Mouse (Mus musculus): ENCODE data around the gene Gca. TPM values are rescaled to one million over a fixed set of nuclear protein-coding genes. Genes with fewer than 3 reads are reported as not detected.

The Gca gene
- 5.4 TPM for polyA plus RNA-seq (2014; fragmentation: Illumina TruSeq; extraction: RNeasy Lipid Tissue Mini Kit (QIAGEN cat#74804); ENCODE audit: insufficient read depth, low read depth, low replicate concordance)

GRCm38 (mm10) chr2:62664135-62664670 lies at the start of gene Gca:
TSS of gene Gca (plus strand) at chr2:62664285.

GRCm38 (mm10) chr2:62646014-62646645 lies 18.0 kb upstream of the Gca start, which contains the start of gene Ifih1:
TSS of gene Ifih1 (minus strand) at chr2:62646255.

Other genes with a start within 250 kb of the Gca start
- not detected for gene Gcg, start 180.6 kb upstream of the Gca start, polyA plus RNA-seq (2014; fragmentation: Illumina TruSeq; extraction: RNeasy Lipid Tissue Mini Kit (QIAGEN cat#74804); ENCODE audit: insufficient read depth, low read depth, low replicate concordance)
- 0.89 TPM for gene Fap, start 90.2 kb upstream of the Gca start, polyA plus RNA-seq (2014; fragmentation: Illumina TruSeq; extraction: RNeasy Lipid Tissue Mini Kit (QIAGEN cat#74804); ENCODE audit: insufficient read depth, low read depth, low replicate concordance)
- 8.1 TPM for gene Ifih1, start 18.0 kb upstream of the Gca start, polyA plus RNA-seq (2014; fragmentation: Illumina TruSeq; extraction: RNeasy Lipid Tissue Mini Kit (QIAGEN cat#74804); ENCODE audit: insufficient read depth, low read depth, low replicate concordance)